Mouse (Mus musculus) forebrain, embryonic 11.5 days (tissue): ENCODE data around the gene Tmbim6. TPM values are rescaled to one million over a fixed set of nuclear protein-coding genes. Genes with fewer than 3 reads are reported as not detected.

ENCODE experiments used
- ATAC-seq: fragments of 200-750 bp; cut with Nextera tagmentation; replicated peaks from 2 replicates; pipeline ENCODE4 v1.8.0; 2017; ENCODE audit warnings: moderate TSS enrichment; ENCODE audit not compliant: low FRiP score
- DNase-seq: peaks from one replicate; pipeline ENCODE4 v3.0.0-alpha.2; 2017; ENCODE audit warnings: low spot score
- H3K27ac ChIP-seq: fragments of 300-500 bp; sonication (generic); 2 replicates; pipeline ENCODE4 v1.5.1; 2014; ENCODE audit warnings: low read depth, low read length
- H3K27me3 ChIP-seq: fragments of 300-500 bp; sonication (generic); 2 replicates; pipeline ENCODE4 v1.6.1; 2014; ENCODE audit warnings: mild to moderate bottlenecking, low read length, mixed read lengths; ENCODE audit not compliant: control insufficient read depth, insufficient read depth
- H3K36me3 ChIP-seq: fragments of 300-500 bp; sonication (generic); 2 replicates; pipeline ENCODE4 v1.6.1; 2014; ENCODE audit warnings: mild to moderate bottlenecking, low read length, moderate library complexity, mixed read lengths; ENCODE audit not compliant: control insufficient read depth, insufficient read depth
- H3K4me1 ChIP-seq: fragments of 300-500 bp; sonication (generic); replicated peaks from 2 replicates; pipeline ENCODE4 v1.6.1; 2014; ENCODE audit warnings: low read length, mixed read lengths; ENCODE audit not compliant: control insufficient read depth, insufficient read depth
- H3K4me2 ChIP-seq: fragments of 300-500 bp; sonication (generic); 2 replicates; pipeline ENCODE4 v1.6.1; 2014; ENCODE audit warnings: low read depth, mild to moderate bottlenecking, low read length, moderate library complexity, mixed read lengths; ENCODE audit not compliant: severe bottlenecking
- H3K4me3 ChIP-seq: fragments of 300-500 bp; sonication (generic); 2 replicates; pipeline ENCODE4 v1.5.1; 2014; ENCODE audit warnings: low read depth, low read length
- H3K9ac ChIP-seq: fragments of 300-500 bp; sonication (generic); 2 replicates; pipeline ENCODE4 v1.6.1; 2014; ENCODE audit warnings: low read length
- H3K9me3 ChIP-seq: fragments of 300-500 bp; sonication (generic); 2 replicates; pipeline ENCODE4 v1.6.1; 2016; ENCODE audit warnings: low read length, mixed read lengths; ENCODE audit not compliant: control insufficient read depth
- WGBS: fragments of 180-500 bp; shearing (Covaris S2); extraction: QIAGEN DNeasy Blood & Tissue Kit; methylation state at CpG from one replicate; pipeline ENCODE4 v1.1.7; 2014; 5-methylcytosine and 5-hydroxymethylcytosine counted together
- polyA plus RNA-seq: library from polyadenylated mRNA; unstranded; fragments of >200 nt; fragmentation: Nextera tagmentation; extraction: Ambion mirVana; gene quantifications from 2 replicates; pipeline ENCODE4 v1.2.1, GENCODE M21; 2014

The Tmbim6 gene
- polyA plus RNA-seq, 1 experiment from 2014 or later, result 229 TPM

- WGBS, result 0% methylated on average over 36 of the region's 43 CpGs
- Histone ChIP-seq H3K4me3 (peak overlapping the region; percentile 80), H3K27me3 (no peaks in the 10 kb centered on the region), H3K9me3 (no peaks in the 10 kb centered on the region), H3K4me2 (peak overlapping the region; percentile 64), H3K36me3 (no peaks in the 10 kb centered on the region), H3K4me1 (peaks cover 2% of the 10 kb centered on the region; the same call in 1 of the 2 replicates), H3K27ac (peak overlapping the region; percentile 46), H3K9ac (peak overlapping the region; percentile 73)
- peak; percentile 87 for DNase-seq
- peak; percentile 81 for ATAC-seq
Measured at GRCm38 (mm10) chr15:99456963-99457605, 64.4 kb downstream of the Tmbim6 start.

- DNase-seq (peak; percentile 99), ATAC-seq (peak; percentile 96)
- Histone ChIP-seq H3K4me2 (peak within 1 kb of the TSS; percentile 64), H3K27me3 (no peaks in the 10 kb centered on the region), H3K9ac (peak within 1 kb of the TSS; percentile 73), H3K27ac (peak within 1 kb of the TSS; percentile 46), H3K4me1 (peaks cover 2% of the 10 kb centered on the region; the same call in 1 of the 2 replicates), H3K36me3 (no peaks in the 10 kb centered on the region), H3K4me3 (peak within 1 kb of the TSS; percentile 80), H3K9me3 (no peaks in the 10 kb centered on the region)
- WGBS, result 1% methylated on average over 42 of the region's 45 CpGs
Measured at GRCm38 (mm10) chr15:99457606-99458401, 65.1 kb downstream of the Tmbim6 start, which contains the start of gene Nckap5l. Nckap5l (minus strand) TSS chr15:99457748.

Other genes starting within 250 kb of the Tmbim6 start
- 0.08 and 0.12 TPM in 2 replicates for gene Kcnh3, start 168.0 kb upstream of the Tmbim6 start, polyA plus RNA-seq
- gene Mcrs1, start 140.9 kb upstream of the Tmbim6 start, polyA plus RNA-seq, result 194 and 204 TPM in 2 replicates
- 62.4 and 69.0 TPM in 2 replicates for gene Prpf40b, start 97.8 kb upstream of the Tmbim6 start, polyA plus RNA-seq
- 0.15 and 0.36 TPM in 2 replicates for gene Fam186b, start 97.0 kb upstream of the Tmbim6 start, polyA plus RNA-seq
- 14.3 and 17.0 TPM in 2 replicates for gene Fmnl3, start 22.4 kb upstream of the Tmbim6 start, polyA plus RNA-seq
- 12.0 and 12.2 TPM in 2 replicates for gene Nckap5l, start 64.9 kb downstream of the Tmbim6 start, polyA plus RNA-seq
- 20.0 and 21.5 TPM in 2 replicates for gene Bcdin3d, start 81.8 kb downstream of the Tmbim6 start, polyA plus RNA-seq
- 0.21 and 0.95 TPM in 2 replicates for gene Faim2, start 135.3 kb downstream of the Tmbim6 start, polyA plus RNA-seq
- gene Aqp2, start 186.2 kb downstream of the Tmbim6 start, polyA plus RNA-seq, result not detected in 2 replicates
- gene Aqp5, start 197.9 kb downstream of the Tmbim6 start, polyA plus RNA-seq, result 0.17 TPM in 1 of 2 replicates, not detected in the other
- not detected in 2 replicates for gene Aqp6, start 208.5 kb downstream of the Tmbim6 start, polyA plus RNA-seq